In genomic region chr2:91729971-91730821, GRCm38 (mm10) we compare ENCODE assay signal across 8 mouse cellular contexts. TPM values are rescaled to one million over a fixed set of nuclear protein-coding genes. Genes with fewer than 3 reads are reported as not detected.
DNase-seq lines count a peak whose midpoint lies in the region; ATAC-seq and TF ChIP-seq lines count a peak whose summit lies in the region.

TSS of gene Ambra1 (plus strand) at chr2:91730134.

- in situ Hi-C loops in ES-E14 (cut with MboI; ENCODE audit: low sequenced_read_pairs in 2 of 2, unreplicated experiment in 2 of 2), result no loop called here

- peak; percentile 90 for ATAC-seq in forebrain, embryonic 16.5 days
- ATAC-seq in lung, embryonic 14.5 days (ENCODE audit: insufficient read depth), result peak; percentile 91

- H3K4me2 ChIP-seq in forebrain, embryonic 16.5 days (ENCODE audit: low read length), result peak within 1 kb of the TSS; percentile 86
- peak within 1 kb of the TSS; percentile 72 for H3K4me2 ChIP-seq in lung, embryonic 14.5 days

- under 1% methylated on average over 68 of the region's 68 CpGs for WGBS in forebrain, embryonic 16.5 days
- under 1% methylated on average over 68 of the region's 68 CpGs for WGBS in lung, embryonic 14.5 days
- under 1% methylated on average over 68 of the region's 68 CpGs for WGBS in olfactory bulb, adult 2 months
- under 1% methylated on average over 68 of the region's 68 CpGs for WGBS in thymus, adult 2 months

- no peaks in the 10 kb centered on the region for H3K36me3 ChIP-seq in ES-E14 (ENCODE audit: control insufficient read depth, insufficient read depth, low read length, poor library complexity, severe bottlenecking)
- no peaks in the 10 kb centered on the region for H3K36me3 ChIP-seq in forebrain, embryonic 16.5 days (ENCODE audit: control insufficient read depth, insufficient read depth)
- H3K36me3 ChIP-seq in lung, embryonic 14.5 days (ENCODE audit: insufficient read depth), result no peaks in the 10 kb centered on the region
- H3K36me3 ChIP-seq in thymus, adult 2 months (ENCODE audit: control insufficient read depth, insufficient read depth, low read length), result no peaks in the 10 kb centered on the region

- peak; percentile 86 for DNase-seq in ES-E14 (ENCODE audit: low read depth, low spot score)
- DNase-seq in cerebellum, adult 11-12 months, result peak; percentile 86
- DNase-seq in heart, postnatal 36 days, result peak; percentile 84 to 90
- DNase-seq in layer of hippocampus, adult 2 months (ENCODE audit: low spot score in 2 of 2), result peak; percentile 89 to 91
- peak; percentile 96 for DNase-seq in lung, embryonic 14.5 days
- peak; percentile 87 for DNase-seq in thymus, adult 2 months

- no peaks in the 10 kb centered on the region for H3K9me3 ChIP-seq in ES-E14 (ENCODE audit: control insufficient read depth, insufficient read depth, low read depth, low read length)
- no peaks in the 10 kb centered on the region for H3K9me3 ChIP-seq in forebrain, embryonic 16.5 days (ENCODE audit: control insufficient read depth, low read length)
- H3K9me3 ChIP-seq in lung, embryonic 14.5 days (ENCODE audit: low read depth, low read length), result no peaks in the 10 kb centered on the region

- H3K9ac ChIP-seq in ES-E14 (ENCODE audit: insufficient read depth, low read depth, low read length, poor library complexity, severe bottlenecking), result peak within 1 kb of the TSS; percentile 91
- H3K9ac ChIP-seq in forebrain, embryonic 16.5 days (replicated peaks; ENCODE audit: low read depth, low read length), result peak within 1 kb of the TSS; percentile 99
- peak within 1 kb of the TSS; percentile 94 for H3K9ac ChIP-seq in lung, embryonic 14.5 days

- H3K27ac ChIP-seq in ES-E14 (ENCODE audit: insufficient read depth, low read depth, low read length, poor library complexity, severe bottlenecking), result peak within 1 kb of the TSS; percentile 90
- peak within 1 kb of the TSS; percentile 80 for H3K27ac ChIP-seq in forebrain, embryonic 16.5 days (ENCODE audit: low read length)
- H3K27ac ChIP-seq in layer of hippocampus, adult 2 months, result peak within 1 kb of the TSS; percentile 97
- peak within 1 kb of the TSS; percentile 93 for H3K27ac ChIP-seq in lung, embryonic 14.5 days (ENCODE audit: low read depth)
- H3K27ac ChIP-seq in olfactory bulb, adult 2 months (ENCODE audit: insufficient read depth, low read depth, low read length), result peak within 1 kb of the TSS; percentile 84
- peak within 1 kb of the TSS; percentile 64 for H3K27ac ChIP-seq in thymus, adult 2 months (ENCODE audit: control insufficient read depth, insufficient read depth, low read length)

- no peaks in the 10 kb centered on the region for H3K27me3 ChIP-seq in forebrain, embryonic 16.5 days (replicated peaks; ENCODE audit: control insufficient read depth, insufficient read depth, low read length)
- H3K27me3 ChIP-seq in lung, embryonic 14.5 days (ENCODE audit: insufficient read depth, low read length), result no peaks in the 10 kb centered on the region
- H3K27me3 ChIP-seq in thymus, adult 2 months (ENCODE audit: control insufficient read depth, insufficient read depth, low read length), result no peaks in the 10 kb centered on the region

- intact Hi-C loops in heart, postnatal 36 days (cut with DNase I), result no loop called here

- TF ChIP-seq POLR2A in olfactory bulb, adult 2 months (IDR thresholded peaks at IDR 0.05; ENCODE audit: insufficient read depth, low read depth, low read length), result peak; percentile 13; the same call in 1 of the 2 replicates
- TF ChIP-seq POLR2A in thymus, adult 2 months (IDR thresholded peaks at IDR 0.05; ENCODE audit: control insufficient read depth, extremely low read depth, insufficient read depth, low read length, poor library complexity), result peak; percentile 34; the same call in 1 of the 2 replicates

- H3K4me3 ChIP-seq in ES-E14 (ENCODE audit: insufficient read depth in 1 of 2, low read depth in 1 of 2, low read length in 2 of 2, poor library complexity in 1 of 2, severe bottlenecking in 1 of 2), result peak within 1 kb of the TSS; percentile 81 to 86
- H3K4me3 ChIP-seq in forebrain, embryonic 16.5 days (replicated peaks; ENCODE audit: low read length), result peak within 1 kb of the TSS; percentile 100
- peak within 1 kb of the TSS; percentile 93 for H3K4me3 ChIP-seq in layer of hippocampus, adult 2 months
- peak within 1 kb of the TSS; percentile 97 for H3K4me3 ChIP-seq in lung, embryonic 14.5 days (ENCODE audit: low read depth, low read length)
- H3K4me3 ChIP-seq in olfactory bulb, adult 2 months (ENCODE audit: insufficient read depth, low read depth, low read length), result peak within 1 kb of the TSS; percentile 99
- H3K4me3 ChIP-seq in thymus, adult 2 months (ENCODE audit: control insufficient read depth, insufficient read depth, low read length), result peak within 1 kb of the TSS; percentile 84

- peaks cover 3% of the 10 kb centered on the region in 2 experiments; a peak in 2 of 4 replicates for H3K4me1 ChIP-seq in ES-E14 (ENCODE audit: control insufficient read depth in 2 of 2, insufficient read depth in 2 of 2, low read length in 2 of 2, poor library complexity in 1 of 2)
- H3K4me1 ChIP-seq in forebrain, embryonic 16.5 days (replicated peaks; ENCODE audit: control insufficient read depth, insufficient read depth, low read length), result 0 out of 2 replicates have a peak, but pooled peaks cover 2% of the 10 kb centered on the region
- H3K4me1 ChIP-seq in lung, embryonic 14.5 days (ENCODE audit: insufficient read depth), result no peaks in the 10 kb centered on the region
- H3K4me1 ChIP-seq in olfactory bulb, adult 2 months (ENCODE audit: control insufficient read depth, insufficient read depth, low read length), result no peaks in the 10 kb centered on the region
- H3K4me1 ChIP-seq in thymus, adult 2 months (replicated peaks; ENCODE audit: control insufficient read depth, insufficient read depth, low read length), result no peaks in the 10 kb centered on the region

- peak; percentile 64 for TF ChIP-seq CTCF in layer of hippocampus, adult 2 months (conservative IDR thresholded peaks at IDR 0.05)
- peak; percentile 49 for TF ChIP-seq CTCF in lung, embryonic 14.5 days (IDR thresholded peaks at IDR 0.05; ENCODE audit: low read depth)
- no peak for TF ChIP-seq CTCF in olfactory bulb, adult 2 months (IDR thresholded peaks at IDR 0.05; ENCODE audit: insufficient read depth, low read depth, low read length)
- 0 out of 2 replicates have a peak, but pooled peaks have one; percentile 26 for TF ChIP-seq CTCF in thymus, adult 2 months (IDR thresholded peaks at IDR 0.05; ENCODE audit: borderline replicate concordance, control insufficient read depth, extremely low read depth, insufficient read depth, low read length, poor library complexity)

TF ChIP-seq in ES-E14, 5 proteins besides CTCF, POLR2A, EP300 and RAD21:
- TF ChIP-seq HCFC1 (IDR thresholded peaks at IDR 0.05; ENCODE audit: borderline replicate concordance, insufficient read depth, low read length), result peak; percentile 88
- no peak for TF ChIP-seq MAFK (IDR thresholded peaks at IDR 0.05; ENCODE audit: insufficient read depth, low read depth, low read length)
- peak; percentile 23; the same call in 1 of the 2 replicates for TF ChIP-seq ZNF384 (IDR thresholded peaks at IDR 0.05; ENCODE audit: low read depth, low read length)

RNA-seq across cellular contexts. Expression of gene Ambra1, which starts in this region (rescaled TPM):
- 26.1 and 27.0 TPM in 2 replicates for total RNA-seq in ES-E14 (2012; rRNA removed)
- polyA plus RNA-seq in forebrain, embryonic 16.5 days (2015; fragmentation: Nextera tagmentation; extraction: Ambion mirVana), result 23.5 and 25.5 TPM in 2 replicates
- total RNA-seq in heart, postnatal 36 days (2021), result 10 to 100 TPM; 14.2 to 18.0 TPM
- 10 to 100 TPM; 49.7 to 50.4 TPM for total RNA-seq in layer of hippocampus, adult 2 months (2021)
- 15.7 and 15.9 TPM in 2 replicates for polyA plus RNA-seq in lung, embryonic 14.5 days (2014; fragmentation: Nextera tagmentation; extraction: Ambion mirVana)
- not detected in 2 replicates for polyA plus RNA-seq in olfactory bulb, adult 2 months (2012; ENCODE audit: insufficient read depth, insufficient read length, low replicate concordance, missing spikeins)
- polyA plus RNA-seq in thymus, adult 2 months (2012; rRNA removed), result 35.0 and 41.7 TPM in 2 replicates

Comparison
In these comparisons a context has a peak if more than half of its experiments do, and no peak if none do; other contexts are left out.
1. Peak in every context shown above with its lines: DNase-seq, ATAC-seq, H3K4me3 ChIP-seq and H3K27ac ChIP-seq.